Mouse (Mus musculus): ENCODE results near the gene Cbx5. TPM values are rescaled to one million over a fixed set of nuclear protein-coding genes. Genes with fewer than 3 reads are reported as not detected.
"Not testable (repeated sequence)": the region's sequence is repeated elsewhere in the genome, so short reads cannot be mapped to it uniquely, and the experiment has no call there.

Cbx5 gene
- 105 and 120 TPM in 2 replicates for total RNA-seq (2014; fragmentation: Nextera tagmentation)
- total RNA-seq (2017), result 225 and 229 TPM in 2 replicates

DNA sequence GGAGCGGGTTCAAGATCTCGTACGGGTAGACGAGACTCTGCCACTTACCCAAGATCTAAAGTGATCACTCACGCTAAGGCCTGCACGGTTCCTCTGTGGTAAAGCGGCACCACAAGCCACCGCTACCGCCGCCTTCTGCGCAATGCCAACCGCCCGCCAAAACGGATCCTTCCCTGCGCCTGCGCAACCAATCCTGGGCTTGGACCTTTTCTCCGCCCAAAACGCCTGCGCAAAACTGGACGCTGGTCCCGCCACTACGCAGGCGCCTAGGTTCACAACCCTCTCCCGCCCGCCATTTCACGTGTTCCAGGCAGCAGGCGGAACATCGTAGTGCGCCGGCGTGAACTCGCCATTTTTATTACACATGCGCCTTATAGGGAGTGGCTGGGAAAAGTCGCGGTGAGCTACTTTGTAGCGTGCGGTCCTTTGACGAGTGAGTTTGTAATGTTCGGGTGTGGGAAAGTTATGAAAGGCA lies at the start of gene Cbx5:
Cbx5 (minus strand) TSS at position 132 of the 475 bp plus-strand sequence.
- peak; percentile 62 for ATAC-seq (replicated peaks; ENCODE audit: poor library complexity, severe bottlenecking)

GRCm38 (mm10) chr15:103285778-103286417 lies 46.3 kb upstream of the Cbx5 start:
- no peak for ATAC-seq (replicated peaks; ENCODE audit: poor library complexity, severe bottlenecking)

- no peak for ATAC-seq (replicated peaks; ENCODE audit: poor library complexity, severe bottlenecking)
Measured at GRCm38 (mm10) chr15:103284647-103285046, 45.0 kb upstream of the Cbx5 start.

DNA sequence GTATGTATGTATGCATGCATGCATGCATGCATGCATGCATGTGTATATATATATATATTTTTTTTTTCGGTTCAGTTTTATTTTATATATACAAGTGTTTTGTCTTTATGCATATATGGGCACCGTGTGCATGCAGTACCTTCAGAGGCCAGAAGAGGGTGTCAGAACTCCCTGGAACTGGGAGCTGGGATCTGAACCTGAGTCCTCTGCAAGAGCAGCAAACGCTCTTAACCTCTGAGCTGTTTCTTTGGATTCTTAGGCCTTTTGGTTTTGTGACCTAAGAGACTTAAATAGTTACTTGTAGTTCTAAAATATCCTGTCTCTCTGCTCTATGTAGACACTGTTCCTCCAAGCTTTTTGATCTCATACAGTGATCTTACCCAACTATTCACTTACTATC lies 44.5 kb upstream of the Cbx5 start:
- ATAC-seq (replicated peaks; ENCODE audit: poor library complexity, severe bottlenecking), result peak; percentile 52; the same call in 1 of the 2 replicates

- ATAC-seq (replicated peaks; ENCODE audit: poor library complexity, severe bottlenecking), result no peak
Measured at GRCm38 (mm10) chr15:103281465-103282205, 42.0 kb upstream of the Cbx5 start.

GRCm38 (mm10) chr15:103280817-103281464 lies 41.3 kb upstream of the Cbx5 start:
- ATAC-seq (replicated peaks; ENCODE audit: poor library complexity, severe bottlenecking), result peak; percentile 85

DNA sequence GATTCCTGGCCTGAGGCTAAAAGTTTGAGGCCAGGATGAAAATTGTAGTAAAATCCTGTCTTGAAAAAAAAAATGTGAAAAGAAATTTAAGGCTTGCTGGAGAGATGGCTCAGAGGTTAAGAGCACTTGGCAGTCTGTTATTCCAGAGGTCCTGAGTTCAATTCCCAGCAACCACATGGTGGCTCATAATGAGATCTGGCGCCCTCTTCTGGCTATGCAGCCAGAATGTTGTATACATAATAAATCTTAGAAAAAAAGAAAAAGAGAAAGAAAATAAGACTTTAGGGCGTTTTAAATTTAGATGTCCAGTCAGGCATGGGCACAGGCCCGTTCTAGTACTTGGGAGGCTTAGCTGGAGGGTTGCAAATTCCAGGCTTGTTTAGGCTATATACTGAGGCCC lies 40.1 kb upstream of the Cbx5 start:
- no peak for ATAC-seq (replicated peaks; ENCODE audit: poor library complexity, severe bottlenecking)

DNA sequence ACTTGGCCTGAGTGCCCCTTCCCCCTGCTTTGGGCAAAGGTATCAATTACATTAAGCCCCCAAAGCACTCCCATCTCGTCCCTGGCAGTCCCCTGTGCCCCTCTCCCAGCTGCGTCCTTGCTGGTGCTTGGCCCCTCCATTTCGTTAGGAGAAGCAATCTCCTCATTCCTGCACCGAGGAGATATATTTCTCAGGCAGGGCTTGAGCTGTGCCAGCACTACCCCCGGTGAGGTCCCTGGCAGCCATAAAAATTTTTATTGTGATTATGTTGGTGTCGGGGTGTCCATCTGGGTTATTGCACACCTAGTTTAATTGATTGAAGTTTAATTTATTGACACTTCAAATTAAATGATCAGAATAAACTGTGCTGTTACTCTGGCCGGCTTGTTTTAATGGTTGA lies 38.3 kb upstream of the Cbx5 start:
- no peak for ATAC-seq (replicated peaks; ENCODE audit: poor library complexity, severe bottlenecking)

DNA sequence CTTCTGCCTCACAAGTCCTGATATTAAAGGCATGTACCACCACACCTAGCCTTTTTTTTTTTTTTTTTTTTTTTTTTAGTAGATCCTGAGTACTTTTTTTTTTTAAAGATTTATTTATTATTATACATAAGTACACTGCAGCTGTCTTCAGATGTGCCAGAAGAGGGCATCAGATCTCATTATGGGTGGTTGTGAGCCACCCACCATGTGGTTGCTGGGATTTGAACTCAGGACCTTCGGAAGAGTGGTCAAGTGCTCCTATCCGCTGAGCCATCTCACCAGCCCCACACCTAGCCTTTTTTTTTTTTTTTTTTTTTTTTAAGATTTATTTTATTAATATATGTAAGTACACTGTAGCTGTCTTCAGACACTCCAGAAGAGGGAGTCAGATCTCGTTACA lies 36.3 kb upstream of the Cbx5 start:
- not testable (repeated sequence) for ATAC-seq (replicated peaks; ENCODE audit: poor library complexity, severe bottlenecking)

DNA sequence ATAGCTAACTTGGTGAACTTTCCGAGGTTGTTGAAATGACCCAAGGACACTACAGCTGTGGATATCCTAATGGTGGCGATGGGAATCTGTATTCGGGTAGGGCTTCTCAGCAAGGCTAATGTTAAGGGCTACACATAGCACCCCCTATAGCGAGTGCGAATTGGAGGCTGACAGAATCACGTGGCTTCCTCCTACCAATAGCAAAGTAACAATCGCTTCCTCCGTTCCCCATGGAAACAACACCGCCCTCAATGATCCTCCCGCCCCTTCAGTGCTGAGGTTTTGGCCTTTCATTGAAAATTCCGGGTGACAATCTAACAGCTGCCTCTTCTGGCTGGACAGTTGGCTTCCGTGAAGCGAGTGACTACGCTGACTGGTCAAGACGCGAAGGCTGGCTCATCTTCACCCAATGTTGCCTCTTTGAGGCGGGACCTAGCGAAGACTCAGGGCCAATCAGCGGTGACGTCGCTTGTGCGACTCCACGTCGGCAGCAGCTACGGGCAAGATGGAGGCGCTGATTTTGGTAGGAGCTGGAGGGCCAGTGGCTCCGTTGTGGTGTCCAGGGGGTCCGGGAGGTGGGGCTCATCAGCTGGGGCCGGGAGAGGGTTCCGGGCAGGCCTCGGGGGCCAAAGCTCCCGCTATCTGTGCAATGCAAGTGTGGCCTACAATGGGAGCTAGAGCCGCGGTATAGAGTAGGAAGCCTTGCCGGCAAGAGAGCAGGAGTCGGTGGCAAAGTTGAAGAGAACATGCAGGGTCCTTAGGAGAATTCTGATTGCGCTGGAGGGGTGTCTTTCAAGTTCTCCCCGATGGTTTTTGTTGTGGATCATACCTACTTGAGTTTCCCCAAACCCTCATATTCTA lies 33.0 kb upstream of the Cbx5 start, which contains the start of gene Copz1:
Copz1 (plus strand) TSS at position 296 of the 861 bp plus-strand sequence.
- peak; percentile 93 for ATAC-seq (replicated peaks; ENCODE audit: poor library complexity, severe bottlenecking)

DNA sequence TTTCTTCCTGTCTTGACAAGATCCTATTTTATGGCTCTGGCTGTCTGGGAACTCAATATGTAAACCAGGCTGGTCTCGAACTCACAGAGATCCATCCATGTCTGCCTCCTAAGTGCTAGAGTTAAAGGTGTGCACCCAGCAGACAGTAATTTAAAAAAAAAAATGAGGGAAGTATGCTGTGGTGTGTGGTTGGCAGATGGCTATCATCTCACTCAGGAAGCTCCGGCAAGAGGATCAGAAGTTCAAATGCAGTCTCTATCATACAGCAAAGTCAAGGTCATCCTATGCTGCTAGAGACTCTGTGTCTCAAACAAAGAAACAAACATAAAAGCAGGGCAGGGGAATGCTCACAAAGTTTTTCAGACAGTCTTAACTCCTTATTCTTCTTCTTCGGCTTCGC lies 29.3 kb upstream of the Cbx5 start:
- no peak; the same call in 1 of the 2 replicates for ATAC-seq (replicated peaks; ENCODE audit: poor library complexity, severe bottlenecking)

GRCm38 (mm10) chr15:103264794-103265193 lies 25.2 kb upstream of the Cbx5 start:
- no peak for ATAC-seq (replicated peaks; ENCODE audit: poor library complexity, severe bottlenecking)

DNA sequence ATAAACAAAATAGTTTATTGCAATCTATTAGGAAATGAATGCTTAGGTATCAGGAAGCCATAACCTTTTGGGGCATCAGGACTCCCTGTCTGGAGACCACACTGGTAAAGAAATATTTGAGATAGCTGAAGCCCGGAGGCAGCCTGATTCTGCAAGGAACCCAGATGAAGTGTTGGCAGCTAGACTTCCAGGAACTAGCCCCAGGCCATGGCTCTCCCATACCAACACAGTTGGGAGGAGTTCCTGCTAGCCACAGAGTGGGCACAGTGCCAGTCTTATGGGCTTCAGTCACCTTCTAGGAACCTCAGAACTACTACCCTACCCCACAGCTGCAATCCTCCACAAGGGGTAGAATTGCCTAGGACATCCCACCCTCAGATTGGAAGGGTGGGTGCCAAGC lies 20.4 kb upstream of the Cbx5 start:
- peak; percentile 28 for ATAC-seq (replicated peaks; ENCODE audit: poor library complexity, severe bottlenecking)

GRCm38 (mm10) chr15:103259162-103259561 lies 19.5 kb upstream of the Cbx5 start:
- no peak for ATAC-seq (replicated peaks; ENCODE audit: poor library complexity, severe bottlenecking)

GRCm38 (mm10) chr15:103257790-103258728 lies 18.4 kb upstream of the Cbx5 start, which contains the start of gene Nfe2:
TSS of gene Nfe2 (minus strand) at chr15:103258403.
- peak; percentile 83 for ATAC-seq (replicated peaks; ENCODE audit: poor library complexity, severe bottlenecking)

DNA sequence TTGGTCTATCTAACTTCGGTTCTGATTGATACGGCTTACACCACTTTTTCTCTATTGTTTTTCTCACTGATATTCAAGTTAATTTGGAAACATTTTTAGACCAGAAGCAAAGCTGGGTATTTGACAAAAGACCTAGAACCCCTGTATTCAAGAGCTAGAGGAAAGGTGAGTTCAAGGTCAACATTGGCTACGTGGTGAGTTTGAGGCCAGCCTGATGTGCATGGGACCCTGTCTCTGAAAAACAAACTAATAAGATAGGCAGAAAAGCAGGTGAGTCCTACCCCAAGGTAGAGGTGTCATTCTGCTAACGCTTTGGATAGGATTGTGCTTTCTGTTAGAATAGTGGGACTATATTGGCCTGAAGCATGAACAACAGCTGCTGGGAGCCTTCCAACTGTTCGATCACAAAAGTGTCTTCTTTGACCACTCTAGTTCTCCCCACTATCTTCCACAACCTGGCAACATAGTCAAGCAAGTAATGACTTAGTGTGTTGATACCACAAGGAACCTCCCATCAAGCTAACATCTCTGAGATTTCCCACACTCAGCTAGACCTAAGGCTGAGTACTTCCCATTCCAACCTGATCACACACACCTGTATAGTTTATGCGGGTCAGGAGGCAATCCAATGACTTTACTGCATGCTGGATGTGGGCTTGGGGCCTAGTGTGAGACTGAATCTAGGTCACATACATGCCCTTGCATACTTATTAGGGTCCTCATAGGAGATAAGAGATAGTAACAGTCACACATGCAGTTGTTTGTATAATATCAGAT lies 16.8 kb upstream of the Cbx5 start:
- no peak for ATAC-seq (replicated peaks; ENCODE audit: poor library complexity, severe bottlenecking)

- peak; percentile 33 for ATAC-seq (replicated peaks; ENCODE audit: poor library complexity, severe bottlenecking)
Measured at GRCm38 (mm10) chr15:103255169-103255568, 15.6 kb upstream of the Cbx5 start.

DNA sequence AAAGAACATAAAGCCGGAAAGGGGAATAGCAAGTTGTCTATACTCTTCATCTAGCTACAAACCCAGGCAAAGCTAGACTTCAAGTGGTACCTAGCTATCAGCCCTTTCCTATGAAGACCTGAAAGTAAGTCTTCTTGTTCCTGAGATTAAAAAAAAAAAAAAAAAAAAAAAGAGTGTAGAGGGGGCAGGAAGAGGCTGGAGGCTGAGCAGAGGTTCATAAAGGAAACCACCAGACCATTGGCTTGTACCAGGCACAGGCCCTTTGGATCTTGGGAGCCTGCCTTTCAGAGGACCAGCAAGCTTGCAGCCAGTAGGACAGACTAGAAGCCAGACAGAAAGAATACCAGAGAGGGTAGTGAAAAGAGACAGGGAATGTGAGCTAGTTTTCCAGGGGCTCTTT lies 13.7 kb upstream of the Cbx5 start:
- ATAC-seq (replicated peaks; ENCODE audit: poor library complexity, severe bottlenecking), result no peak

All from granulocyte monocyte progenitor cell, adult 5-6 weeks (primary cell).